Mouse (Mus musculus) E14TG2a.4 (cell line): ENCODE measurements around the gene Slit1.

Source experiments
- H3K27me3 ChIP-seq: 2 replicates; pipeline ENCODE4 v1.6.1; 2014; ENCODE audit warnings: low read length, control low read depth; ENCODE audit not compliant: insufficient read depth
- H3K36me3 ChIP-seq: 2 replicates; pipeline ENCODE4 v1.6.1; 2014; ENCODE audit warnings: low read length, control low read depth; ENCODE audit not compliant: insufficient read depth
- H3K4me1 ChIP-seq: replicated peaks from 2 replicates; pipeline ENCODE4 v1.6.1; 2014; ENCODE audit warnings: low read depth, low read length, control low read depth
- H3K4me3 ChIP-seq: replicated peaks from 2 replicates; pipeline ENCODE4 v1.5.1; 2014; ENCODE audit warnings: mild to moderate bottlenecking, low read length
- H3K9me3 ChIP-seq: 2 replicates; pipeline ENCODE4 v1.6.1; 2014; ENCODE audit warnings: low read length, control low read depth
- CTCF ChIP-seq: conservative IDR thresholded peaks from 2 replicates; pipeline ENCODE4 v1.5.1; 2014; ENCODE audit warnings: low read length
- NANOG ChIP-seq: IDR thresholded peaks from 2 replicates; pipeline ENCODE4 v1.6.1; 2014; ENCODE audit warnings: borderline replicate concordance, low read length, mixed read lengths
- POU5F1 ChIP-seq: IDR thresholded peaks from 2 replicates; pipeline ENCODE4 v1.6.1; 2014; ENCODE audit warnings: low read length, borderline replicate concordance

Slit1 gene

GRCm38 (mm10) chr19:41714431-41714917, 29.0 kb downstream of the Slit1 start:
- no peak overlapping the region for H3K4me3 ChIP-seq

DNA sequence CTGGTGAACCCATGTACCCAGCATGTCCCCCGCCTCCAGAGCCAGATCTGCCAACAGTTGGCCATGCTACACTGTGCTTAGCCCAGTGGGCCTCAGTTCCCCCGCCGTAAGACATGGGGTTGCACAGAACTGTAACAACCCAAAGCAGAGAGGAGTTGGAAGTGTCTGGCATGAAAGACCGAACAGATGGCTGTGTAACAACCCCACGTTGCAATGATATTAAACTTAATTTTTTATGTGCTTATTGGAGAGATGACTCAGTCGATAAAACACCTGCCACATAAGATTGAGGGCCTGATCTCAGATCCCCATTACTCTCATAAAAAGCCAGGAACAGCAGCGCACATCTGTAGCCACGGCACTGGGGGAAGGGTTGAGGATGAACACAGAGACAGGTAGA, 30.6 kb downstream of the Slit1 start:
- 0 out of 2 replicates have a peak, but pooled peaks cover under 1% of the 10 kb centered on the region for H3K27me3 ChIP-seq
- H3K9me3 ChIP-seq: no peaks in the 10 kb centered on the region
- TF ChIP-seq POU5F1 (no peak), CTCF (no peak), NANOG (no peak)
- no peak overlapping the region for H3K4me3 ChIP-seq
- H3K36me3 ChIP-seq: no peaks in the 10 kb centered on the region
- peaks cover 10% of the 10 kb centered on the region for H3K4me1 ChIP-seq

More at GRCm38 (mm10) chr19:41714431-41714917, 29.0 kb downstream of the Slit1 start:
- peaks cover 3% of the 10 kb centered on the region; the same call in 1 of the 2 replicates for H3K27me3 ChIP-seq
- H3K4me1 ChIP-seq: peaks cover 10% of the 10 kb centered on the region
- TF ChIP-seq CTCF: no peak
- no peak for TF ChIP-seq NANOG
- no peak for TF ChIP-seq POU5F1
- no peaks in the 10 kb centered on the region for H3K9me3 ChIP-seq
- no peaks in the 10 kb centered on the region for H3K36me3 ChIP-seq

DNA sequence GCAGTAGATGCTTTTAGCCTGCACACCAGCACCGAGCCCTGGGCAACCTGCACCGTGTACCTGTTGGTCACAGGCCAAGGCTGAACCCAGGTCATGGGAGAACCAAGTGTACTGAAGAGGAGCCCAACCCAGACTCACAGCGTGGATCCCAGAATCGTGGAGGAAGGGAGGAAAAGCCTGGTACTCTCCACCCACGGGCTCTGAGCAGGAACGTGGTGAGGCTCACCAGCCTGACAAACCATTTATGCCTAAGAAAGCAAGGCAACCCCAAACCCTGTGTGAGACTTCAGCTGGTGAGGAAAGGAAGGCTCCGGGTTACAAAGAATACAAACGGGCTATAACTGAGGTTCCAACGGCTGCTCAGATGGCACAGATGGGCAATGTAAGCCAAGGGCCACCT, 31.8 kb downstream of the Slit1 start:
- TF ChIP-seq POU5F1: no peak
- no peak for TF ChIP-seq NANOG
- no peak for TF ChIP-seq CTCF
- peaks cover 17% of the 10 kb centered on the region for H3K4me1 ChIP-seq

DNA sequence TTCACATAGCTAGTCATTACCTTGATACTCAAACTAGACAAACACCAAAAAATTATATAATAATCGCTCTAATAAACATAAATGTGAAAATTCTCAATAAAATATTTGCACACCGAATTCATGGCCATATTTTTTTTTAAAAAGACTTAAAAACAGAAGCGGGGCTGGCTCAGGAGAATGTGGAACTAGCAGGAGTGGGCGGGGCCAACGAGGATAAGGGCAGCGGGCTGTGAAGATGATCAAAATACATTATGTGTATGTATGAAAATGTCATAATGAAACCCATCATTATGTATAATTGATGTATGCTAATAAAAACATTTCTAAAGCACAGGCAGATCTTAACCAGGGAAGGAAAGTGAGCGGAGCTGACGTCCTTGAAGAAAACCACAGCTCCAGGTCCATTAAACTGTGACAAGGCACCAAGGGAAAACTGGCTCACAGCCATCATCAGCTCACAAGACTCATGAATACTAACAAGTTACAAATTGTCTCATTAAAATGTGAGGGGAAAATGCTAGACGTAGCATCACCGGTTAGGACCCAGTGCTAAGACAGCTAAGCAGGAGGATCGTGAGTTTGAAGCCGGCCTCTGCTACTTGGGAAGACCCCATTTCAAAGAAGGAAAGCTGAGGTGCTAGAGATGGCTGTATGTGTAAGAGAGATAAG, 33.8 kb downstream of the Slit1 start:
- H3K9me3 ChIP-seq: no peaks in the 10 kb centered on the region
- no peaks in the 10 kb centered on the region; the same call in 1 of the 2 replicates for H3K27me3 ChIP-seq
- no peak overlapping the region for H3K4me3 ChIP-seq
- TF ChIP-seq POU5F1 (no peak), NANOG (no peak), CTCF (no peak)
- H3K4me1 ChIP-seq: peaks cover 9% of the 10 kb centered on the region; the same call in 1 of the 2 replicates
- no peaks in the 10 kb centered on the region for H3K36me3 ChIP-seq

More for the DNA sequence above, 31.8 kb downstream of the Slit1 start:
- Histone ChIP-seq H3K9me3 (no peaks in the 10 kb centered on the region), H3K27me3 (no peaks in the 10 kb centered on the region; the same call in 1 of the 2 replicates), H3K36me3 (no peaks in the 10 kb centered on the region), H3K4me3 (no peak overlapping the region)

GRCm38 (mm10) chr19:41707850-41708249, 35.6 kb downstream of the Slit1 start:
- H3K4me3 ChIP-seq: no peak overlapping the region
- H3K36me3 ChIP-seq: no peaks in the 10 kb centered on the region
- no peaks in the 10 kb centered on the region; the same call in 1 of the 2 replicates for H3K27me3 ChIP-seq
- peaks cover 9% of the 10 kb centered on the region; the same call in 1 of the 2 replicates for H3K4me1 ChIP-seq
- TF ChIP-seq NANOG (no peak), CTCF (no peak), POU5F1 (no peak)
- no peaks in the 10 kb centered on the region for H3K9me3 ChIP-seq

DNA sequence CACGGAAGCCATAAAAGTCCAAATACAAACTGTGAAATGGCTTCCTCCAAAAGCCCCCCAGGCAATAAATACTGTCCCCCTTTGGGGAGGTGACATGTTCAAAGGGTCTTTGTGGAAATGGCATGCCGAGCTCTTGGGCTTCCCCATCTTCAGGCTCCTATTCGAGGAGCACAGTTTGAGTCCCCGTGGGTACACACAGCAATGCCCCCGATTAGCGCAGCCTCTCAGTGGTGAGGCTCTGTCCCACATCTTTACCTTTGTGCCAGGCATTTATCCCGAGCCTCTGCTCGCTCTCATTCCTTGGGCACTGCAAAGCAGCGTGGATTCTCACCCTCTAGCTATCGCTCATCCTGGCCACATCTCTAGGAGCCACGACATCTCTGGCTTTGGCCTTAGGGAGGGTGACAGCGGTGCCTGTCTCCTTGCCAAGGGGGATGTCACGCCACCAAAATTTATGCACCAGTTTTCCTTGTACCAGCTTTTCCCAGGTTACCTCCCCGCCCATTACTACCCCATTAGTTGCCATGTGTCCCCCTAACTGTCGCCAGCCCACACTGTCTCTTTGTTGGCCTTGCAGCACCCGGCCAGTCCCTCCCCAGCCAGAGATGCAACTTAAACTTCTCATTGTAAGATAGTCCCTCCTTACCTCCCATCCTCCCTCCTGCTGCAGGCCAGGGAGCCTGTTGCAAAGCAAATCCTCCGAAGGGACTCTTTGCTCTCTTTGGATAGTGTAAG, 37.2 kb downstream of the Slit1 start:
- H3K4me1 ChIP-seq: peaks cover 9% of the 10 kb centered on the region; the same call in 1 of the 2 replicates
- H3K9me3 ChIP-seq: no peaks in the 10 kb centered on the region
- no peaks in the 10 kb centered on the region for H3K36me3 ChIP-seq
- H3K27me3 ChIP-seq: peaks cover 6% of the 10 kb centered on the region
- H3K4me3 ChIP-seq: no peak overlapping the region
- TF ChIP-seq NANOG (no peak), CTCF (no peak), POU5F1 (no peak)

GRCm38 (mm10) chr19:41705416-41705815, 38.0 kb downstream of the Slit1 start:
- H3K4me1 ChIP-seq: peaks cover 11% of the 10 kb centered on the region
- TF ChIP-seq NANOG (no peak), POU5F1 (no peak), CTCF (no peak)
- H3K9me3 ChIP-seq: no peaks in the 10 kb centered on the region
- no peak overlapping the region for H3K4me3 ChIP-seq
- H3K36me3 ChIP-seq: no peaks in the 10 kb centered on the region
- H3K27me3 ChIP-seq: peaks cover 9% of the 10 kb centered on the region

GRCm38 (mm10) chr19:41702638-41703037, 40.8 kb downstream of the Slit1 start:
- Histone ChIP-seq H3K4me3 (no peak overlapping the region), H3K9me3 (no peaks in the 10 kb centered on the region), H3K4me1 (peaks cover 15% of the 10 kb centered on the region), H3K27me3 (peaks cover 9% of the 10 kb centered on the region), H3K36me3 (no peaks in the 10 kb centered on the region)
- no peak for TF ChIP-seq CTCF
- TF ChIP-seq POU5F1: no peak
- TF ChIP-seq NANOG: no peak

GRCm38 (mm10) chr19:41698857-41699424, 44.5 kb downstream of the Slit1 start:
- TF ChIP-seq CTCF (no peak), NANOG (no peak), POU5F1 (no peak)
- Histone ChIP-seq H3K4me1 (peaks cover 6% of the 10 kb centered on the region; the same call in 1 of the 2 replicates), H3K27me3 (peaks cover 18% of the 10 kb centered on the region), H3K9me3 (no peaks in the 10 kb centered on the region), H3K36me3 (no peaks in the 10 kb centered on the region), H3K4me3 (no peak overlapping the region)
